14 mouse cellular contexts compared by ENCODE assay signal in genomic region chr6:127976695-127977094, GRCm38 (mm10).
"Had no signal": no experiment of that assay in that cellular context is flagged by ENCODE, and none has a peak within 500 bp of the region (broad histone marks: within the 10 kb centered on the region; RNA-seq: fewer than 3 reads in every experiment).

No protein-coding gene starts in this region.

- H3K27me3 ChIP-seq: limb, embryonic 15.5 days; liver, embryonic 12.5 days; neural tube, embryonic 15.5 days had no signal

- H3K9me3 ChIP-seq: limb, embryonic 15.5 days; liver, embryonic 12.5 days; midbrain, embryonic 10.5 days; neural tube, embryonic 15.5 days had no signal

- H3K36me3 ChIP-seq: limb, embryonic 15.5 days; liver, embryonic 12.5 days; midbrain, embryonic 10.5 days; neural tube, embryonic 15.5 days had no signal

- DNase-seq: kidney, postnatal 25 days; lung, embryonic 14.5 days; lung, postnatal 10 days; lung, postnatal 4 days; midbrain, embryonic 14.5 days; right cerebral cortex, adult 18-20 months; right cerebral cortex, postnatal 25 days; thymus, postnatal 36 days had no signal

- H3K9ac ChIP-seq: limb, embryonic 15.5 days; liver, embryonic 12.5 days; lung, embryonic 14.5 days; neural tube, embryonic 15.5 days had no signal

- H3K4me2 ChIP-seq: limb, embryonic 15.5 days; liver, embryonic 12.5 days; lung, embryonic 14.5 days; neural tube, embryonic 15.5 days had no signal

- H3K4me1 ChIP-seq: liver, embryonic 12.5 days had no signal

- H3K27ac ChIP-seq: left cerebral cortex, adult 2 months; limb, embryonic 15.5 days; liver, embryonic 12.5 days; midbrain, embryonic 10.5 days; neural tube, embryonic 15.5 days had no signal

- ATAC-seq: liver, embryonic 12.5 days had no signal

- H3K4me3 ChIP-seq: left cerebral cortex, adult 2 months; limb, embryonic 15.5 days; liver, embryonic 12.5 days; midbrain, embryonic 10.5 days; myocyte; neural tube, embryonic 15.5 days had no signal
